Mouse (Mus musculus) midbrain, embryonic 14.5 days (tissue): ENCODE measurements around the gene Pcolce. TPM values are rescaled to one million over a fixed set of nuclear protein-coding genes. Genes with fewer than 3 reads are reported as not detected.
A peak's percentile ranks its signal among the peaks of the same experiment; 100 is the strongest.

Experiments used
- ATAC-seq: fragments of 200-750 bp; cut with Nextera tagmentation; 2 replicates; pipeline ENCODE4 v1.8.0; 2017; ENCODE audit warnings: moderate number of reproducible peaks, moderate library complexity; ENCODE audit not compliant: low FRiP score, low TSS enrichment
- DNase-seq: peaks from one replicate; pipeline ENCODE4 v3.0.0-alpha.2; 2015
- H3K27ac ChIP-seq: fragments of 300-500 bp; sonication (generic); replicated peaks from 2 replicates; pipeline ENCODE4 v1.5.1; 2014; ENCODE audit warnings: mild to moderate bottlenecking, low read depth, low read length, moderate library complexity
- H3K27me3 ChIP-seq: fragments of 300-500 bp; sonication (generic); 2 replicates; pipeline ENCODE4 v1.6.1; 2014; ENCODE audit warnings: low read length, control low read depth, mixed read lengths; ENCODE audit not compliant: control insufficient read depth, insufficient read depth
- H3K36me3 ChIP-seq: fragments of 300-500 bp; sonication (generic); 2 replicates; pipeline ENCODE4 v1.6.1; 2014; ENCODE audit warnings: low read length, control low read depth; ENCODE audit not compliant: control insufficient read depth, insufficient read depth
- H3K4me1 ChIP-seq: fragments of 300-500 bp; sonication (generic); 2 replicates; pipeline ENCODE4 v1.6.1; 2014; ENCODE audit warnings: mild to moderate bottlenecking, antibody characterized with exemption, low read length, control low read depth; ENCODE audit not compliant: control insufficient read depth, insufficient read depth
- H3K4me2 ChIP-seq: fragments of 300-500 bp; sonication (generic); 2 replicates; pipeline ENCODE4 v1.6.1; 2014; ENCODE audit warnings: mild to moderate bottlenecking, low read length, moderate library complexity
- H3K4me3 ChIP-seq: fragments of 300-500 bp; sonication (generic); replicated peaks from 2 replicates; pipeline ENCODE4 v1.5.1; 2014; ENCODE audit warnings: low read depth, low read length
- H3K9ac ChIP-seq: fragments of 300-500 bp; sonication (generic); replicated peaks from 2 replicates; pipeline ENCODE4 v1.6.1; 2014; ENCODE audit warnings: mild to moderate bottlenecking, low read length, moderate library complexity
- H3K9me3 ChIP-seq: fragments of 300-500 bp; sonication (generic); 2 replicates; pipeline ENCODE4 v1.6.1; 2016; ENCODE audit warnings: low read length, control low read depth, mixed read lengths; ENCODE audit not compliant: control insufficient read depth
- WGBS: fragments of 180-500 bp; shearing (Covaris S2); extraction: QIAGEN DNeasy Blood & Tissue Kit; methylation state at CpG from one replicate; pipeline ENCODE4 v1.1.7; 2014; 5-methylcytosine and 5-hydroxymethylcytosine counted together
- polyA plus RNA-seq: library from polyadenylated mRNA; unstranded; fragments of >200 nt; fragmentation: Nextera tagmentation; extraction: Ambion mirVana; gene quantifications from 2 replicates; pipeline ENCODE4 v1.2.1, GENCODE M21; 2014

The Pcolce gene
- polyA plus RNA-seq, 1 experiment from 2014 or later: 11.7 TPM

GRCm38 (mm10) chr5:137596601-137597261 is 16.9 kb downstream of the Pcolce start:
- peaks cover 10% of the 10 kb centered on the region for H3K36me3 ChIP-seq
- DNase-seq: no peak
- no peak overlapping the region for H3K9ac ChIP-seq
- ATAC-seq: no peak
- H3K4me3 ChIP-seq: peak overlapping the region; percentile 9; the same call in 1 of the 2 replicates
- peaks cover 11% of the 10 kb centered on the region for H3K4me1 ChIP-seq
- H3K27ac ChIP-seq: no peak overlapping the region
- H3K4me2 ChIP-seq: peak overlapping the region; percentile 33; the same call in 1 of the 2 replicates
- H3K9me3 ChIP-seq: no peaks in the 10 kb centered on the region
- H3K27me3 ChIP-seq: no peaks in the 10 kb centered on the region
- WGBS: 36% methylated on average over 30 of the region's 30 CpGs

- Histone ChIP-seq H3K4me1 (peaks cover 11% of the 10 kb centered on the region), H3K9me3 (no peaks in the 10 kb centered on the region), H3K27ac (no peak overlapping the region), H3K9ac (no peak overlapping the region), H3K27me3 (no peaks in the 10 kb centered on the region), H3K4me3 (no peak overlapping the region), H3K4me2 (no peak overlapping the region), H3K36me3 (peaks cover 10% of the 10 kb centered on the region)
- no peak for DNase-seq
- WGBS: 55% methylated on average over 7 of the region's 7 CpGs
- no peak for ATAC-seq
Measured at GRCm38 (mm10) chr5:137595921-137596320, 17.7 kb downstream of the Pcolce start.

GRCm38 (mm10) chr5:137590507-137590906 is 23.1 kb downstream of the Pcolce start:
- H3K4me1 ChIP-seq: no peaks in the 10 kb centered on the region
- ATAC-seq (no peak), DNase-seq (no peak)
- no peak overlapping the region for H3K9ac ChIP-seq
- H3K4me2 ChIP-seq: no peak overlapping the region
- H3K27me3 ChIP-seq: no peaks in the 10 kb centered on the region
- H3K4me3 ChIP-seq: no peak overlapping the region
- no peaks in the 10 kb centered on the region for H3K9me3 ChIP-seq
- H3K36me3 ChIP-seq: no peaks in the 10 kb centered on the region
- WGBS: 85% methylated on average over 5 of the region's 5 CpGs
- no peak overlapping the region for H3K27ac ChIP-seq

- Histone ChIP-seq H3K27me3 (no peaks in the 10 kb centered on the region; the same call in 1 of the 2 replicates), H3K4me3 (no peak overlapping the region), H3K4me2 (no peak overlapping the region), H3K9me3 (no peaks in the 10 kb centered on the region), H3K36me3 (no peaks in the 10 kb centered on the region), H3K9ac (no peak overlapping the region), H3K27ac (no peak overlapping the region), H3K4me1 (0 out of 2 replicates have a peak, but pooled peaks cover 12% of the 10 kb centered on the region)
- DNase-seq (peak; percentile 77), ATAC-seq (no peak)
- 33% methylated on average over 8 of the region's 8 CpGs for WGBS
Measured at GRCm38 (mm10) chr5:137584976-137585375, 28.6 kb downstream of the Pcolce start.

- peak; percentile 70 for ATAC-seq
- DNase-seq: peak; percentile 88
- 0 out of 2 replicates have a peak, but pooled peaks cover 12% of the 10 kb centered on the region for H3K4me1 ChIP-seq
- 15% methylated on average over 27 of the region's 27 CpGs for WGBS
- no peaks in the 10 kb centered on the region for H3K36me3 ChIP-seq
- peak overlapping the region; percentile 55 for H3K9ac ChIP-seq
- H3K9me3 ChIP-seq: no peaks in the 10 kb centered on the region
- no peaks in the 10 kb centered on the region; the same call in 1 of the 2 replicates for H3K27me3 ChIP-seq
- peak overlapping the region; percentile 57 for H3K4me2 ChIP-seq
- peak overlapping the region; percentile 85 for H3K27ac ChIP-seq
- H3K4me3 ChIP-seq: peak overlapping the region; percentile 33
Measured at GRCm38 (mm10) chr5:137583670-137584169, 29.9 kb downstream of the Pcolce start.

- DNase-seq (no peak), ATAC-seq (no peak)
- peak overlapping the region; percentile 33; the same call in 1 of the 2 replicates for H3K4me3 ChIP-seq
- no peaks in the 10 kb centered on the region for H3K9me3 ChIP-seq
- peak overlapping the region; percentile 55 for H3K9ac ChIP-seq
- WGBS: 40% methylated on average over 8 of the region's 8 CpGs
- no peak overlapping the region for H3K27ac ChIP-seq
- no peaks in the 10 kb centered on the region; the same call in 1 of the 2 replicates for H3K27me3 ChIP-seq
- H3K36me3 ChIP-seq: no peaks in the 10 kb centered on the region
- peak overlapping the region; percentile 57 for H3K4me2 ChIP-seq
- H3K4me1 ChIP-seq: 0 out of 2 replicates have a peak, but pooled peaks cover 12% of the 10 kb centered on the region
Measured at GRCm38 (mm10) chr5:137582702-137583101, 30.9 kb downstream of the Pcolce start.

- H3K36me3 ChIP-seq: no peaks in the 10 kb centered on the region
- no peak overlapping the region for H3K4me3 ChIP-seq
- no peaks in the 10 kb centered on the region for H3K9me3 ChIP-seq
- H3K27me3 ChIP-seq: no peaks in the 10 kb centered on the region; the same call in 1 of the 2 replicates
- no peak for ATAC-seq
- H3K9ac ChIP-seq: no peak overlapping the region
- no peak overlapping the region for H3K27ac ChIP-seq
- no peak for DNase-seq
- H3K4me1 ChIP-seq: 0 out of 2 replicates have a peak, but pooled peaks cover 12% of the 10 kb centered on the region
- H3K4me2 ChIP-seq: no peak overlapping the region
- 82% methylated on average over 6 of the region's 6 CpGs for WGBS
Measured at GRCm38 (mm10) chr5:137580246-137580645, 33.3 kb downstream of the Pcolce start.

GRCm38 (mm10) chr5:137574470-137574901 is 39.1 kb downstream of the Pcolce start:
- WGBS: 6% methylated on average over 27 of the region's 27 CpGs
- Histone ChIP-seq H3K27ac (no peak overlapping the region), H3K4me2 (peak overlapping the region; percentile 49), H3K36me3 (no peaks in the 10 kb centered on the region), H3K9me3 (no peaks in the 10 kb centered on the region), H3K4me3 (peak overlapping the region; percentile 19), H3K4me1 (0 out of 2 replicates have a peak, but pooled peaks cover 3% of the 10 kb centered on the region), H3K9ac (peak overlapping the region; percentile 36; the same call in 1 of the 2 replicates), H3K27me3 (no peaks in the 10 kb centered on the region)
- DNase-seq: peak; percentile 60
- ATAC-seq: no peak; the same call in 1 of the 2 replicates
